Mouse (Mus musculus): ENCODE measurements at regions not wholly inside any gene's neighbourhood (a gene's known extent, or its start where the extent isn't known, plus 50 kb on each side); places are given as distances from the start of the nearest gene placed in this dataset.

GRCm38 (mm10) chr10:92625781-92626180 lies 96.4 kb downstream of the Nedd1 start:
- no peak for DNase-seq (ENCODE audit: low spot score)

DNA sequence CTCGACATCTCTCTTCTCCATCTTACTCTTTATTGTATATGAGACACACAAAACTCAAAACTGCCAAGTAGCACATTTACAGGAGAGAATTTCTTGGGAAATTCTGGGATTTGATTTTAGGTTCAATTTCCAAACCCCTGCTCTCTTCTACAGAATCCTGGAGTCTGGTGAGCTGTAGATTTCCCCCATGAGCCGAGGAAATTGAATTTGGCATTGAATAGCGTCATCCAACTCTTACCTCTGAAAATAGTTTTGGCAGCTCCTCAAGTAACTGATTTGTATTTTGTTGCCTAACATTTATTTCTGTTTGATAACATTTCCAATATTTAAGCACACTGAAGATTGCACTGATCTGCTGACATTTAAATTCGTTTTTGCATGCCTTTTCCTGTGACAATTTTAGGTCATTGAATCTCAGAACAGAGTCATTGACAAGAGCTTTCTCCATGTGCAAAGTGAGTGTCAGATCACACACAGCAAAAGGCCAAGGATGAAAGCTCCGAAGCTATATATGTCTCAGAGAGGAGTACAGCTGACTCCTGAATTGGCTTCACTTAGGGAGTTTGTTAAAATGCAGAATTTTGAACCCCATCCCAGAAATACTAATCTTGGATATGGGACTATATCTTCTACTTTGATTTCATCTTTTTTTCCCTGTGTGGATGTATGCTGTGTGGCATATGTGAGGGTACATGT lies 106.4 kb downstream of the Nedd1 start:
- DNase-seq (ENCODE audit: low spot score): no peak

- no peak for DNase-seq (ENCODE audit: low spot score)
Observed at GRCm38 (mm10) chr10:92614341-92614740, 107.9 kb downstream of the Nedd1 start.

GRCm38 (mm10) chr10:92611060-92611459 lies 111.2 kb downstream of the Nedd1 start:
- no peak for DNase-seq (ENCODE audit: low spot score)

DNA sequence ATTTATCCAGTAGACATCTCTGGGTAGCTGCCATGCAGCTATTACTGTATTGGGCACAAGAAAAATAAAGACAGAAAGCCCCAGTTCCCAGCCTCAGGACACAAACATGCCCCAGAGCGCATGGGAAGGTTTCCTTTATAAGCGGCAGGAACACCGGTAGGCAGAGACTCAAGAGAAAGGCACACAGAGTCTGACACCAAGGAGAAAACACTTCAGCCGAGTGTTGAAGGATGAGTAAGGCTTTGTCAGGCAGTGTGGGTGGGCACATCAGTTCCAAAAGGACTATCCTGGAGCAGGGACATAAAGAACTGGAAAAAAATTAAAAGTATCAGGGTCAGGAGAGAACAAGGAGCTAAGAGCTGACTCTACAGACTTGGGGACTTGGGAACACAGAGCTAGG lies 115.5 kb downstream of the Nedd1 start:
- DNase-seq (ENCODE audit: low spot score): no peak

DNA sequence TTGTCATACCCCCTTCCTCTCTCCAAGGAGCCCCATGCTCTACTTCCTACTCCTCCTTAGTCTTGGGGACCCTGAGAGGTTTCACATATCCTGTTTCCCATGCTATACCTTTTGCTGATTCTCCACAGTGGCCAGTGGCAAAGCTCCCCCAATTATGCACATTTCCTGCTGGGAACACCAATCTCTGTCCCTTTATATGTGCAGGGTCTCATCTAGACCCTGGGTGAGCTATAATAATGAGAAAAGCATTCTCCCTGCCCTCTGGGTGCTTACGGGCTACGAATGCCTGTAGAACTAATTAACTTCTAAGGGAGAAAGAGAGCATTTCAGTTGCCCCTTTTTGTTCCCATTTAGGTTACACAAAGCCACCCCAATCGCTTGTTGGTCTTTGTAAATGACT lies 116.6 kb downstream of the Nedd1 start:
- no peak for DNase-seq (ENCODE audit: low spot score)

DNA sequence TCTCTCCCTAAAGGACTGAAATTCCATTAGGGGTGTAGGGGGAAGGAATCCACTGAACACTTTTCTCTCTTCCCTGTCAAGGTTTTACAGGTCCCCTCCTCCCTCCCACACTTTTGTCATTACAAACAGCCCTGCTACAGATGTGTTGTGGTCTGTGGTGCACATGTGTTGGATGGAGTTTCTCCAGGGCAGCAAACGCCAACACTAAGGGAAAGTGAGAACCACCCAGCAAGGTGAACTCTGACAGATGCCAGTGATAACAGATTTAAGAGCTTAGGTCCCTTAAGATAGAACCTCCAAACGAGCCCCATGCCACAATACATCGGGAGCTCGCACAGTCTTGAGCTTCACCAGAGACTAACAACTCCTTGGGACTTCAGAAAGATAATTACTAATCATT lies 122.1 kb downstream of the Nedd1 start:
- DNase-seq (ENCODE audit: low spot score): no peak

GRCm38 (mm10) chr10:92595496-92596355 lies 126.5 kb downstream of the Nedd1 start:
- DNase-seq (ENCODE audit: low spot score): no peak

- DNase-seq (ENCODE audit: low spot score): no peak
Observed at GRCm38 (mm10) chr10:92593947-92594460, 128.2 kb downstream of the Nedd1 start.

GRCm38 (mm10) chr10:92578872-92579271 lies 143.3 kb downstream of the Nedd1 start:
- no peak for DNase-seq (ENCODE audit: low spot score)

DNA sequence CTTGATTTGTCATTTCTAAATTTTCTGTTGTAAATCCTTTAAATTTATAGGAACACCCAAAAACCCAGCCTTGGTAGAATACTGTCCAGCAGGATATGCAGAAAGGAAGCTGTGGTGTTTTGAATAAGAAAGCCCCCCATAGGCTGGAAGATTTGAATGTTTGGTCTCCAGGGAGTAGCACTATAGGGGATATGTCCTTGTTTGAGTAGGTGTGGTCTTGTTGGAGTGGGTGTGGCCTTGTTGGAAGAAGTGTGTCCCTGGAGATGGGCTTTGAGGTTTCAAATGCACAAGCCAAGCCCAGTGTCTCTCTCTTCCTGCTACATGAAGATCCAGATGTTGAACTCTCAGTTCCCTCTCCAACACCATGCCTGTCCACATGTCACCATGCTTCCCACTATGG lies 151.7 kb downstream of the Nedd1 start:
- DNase-seq (ENCODE audit: low spot score): no peak

GRCm38 (mm10) chr10:92557463-92557862 lies 164.8 kb downstream of the Nedd1 start:
- no peak for DNase-seq (ENCODE audit: low spot score)

DNA sequence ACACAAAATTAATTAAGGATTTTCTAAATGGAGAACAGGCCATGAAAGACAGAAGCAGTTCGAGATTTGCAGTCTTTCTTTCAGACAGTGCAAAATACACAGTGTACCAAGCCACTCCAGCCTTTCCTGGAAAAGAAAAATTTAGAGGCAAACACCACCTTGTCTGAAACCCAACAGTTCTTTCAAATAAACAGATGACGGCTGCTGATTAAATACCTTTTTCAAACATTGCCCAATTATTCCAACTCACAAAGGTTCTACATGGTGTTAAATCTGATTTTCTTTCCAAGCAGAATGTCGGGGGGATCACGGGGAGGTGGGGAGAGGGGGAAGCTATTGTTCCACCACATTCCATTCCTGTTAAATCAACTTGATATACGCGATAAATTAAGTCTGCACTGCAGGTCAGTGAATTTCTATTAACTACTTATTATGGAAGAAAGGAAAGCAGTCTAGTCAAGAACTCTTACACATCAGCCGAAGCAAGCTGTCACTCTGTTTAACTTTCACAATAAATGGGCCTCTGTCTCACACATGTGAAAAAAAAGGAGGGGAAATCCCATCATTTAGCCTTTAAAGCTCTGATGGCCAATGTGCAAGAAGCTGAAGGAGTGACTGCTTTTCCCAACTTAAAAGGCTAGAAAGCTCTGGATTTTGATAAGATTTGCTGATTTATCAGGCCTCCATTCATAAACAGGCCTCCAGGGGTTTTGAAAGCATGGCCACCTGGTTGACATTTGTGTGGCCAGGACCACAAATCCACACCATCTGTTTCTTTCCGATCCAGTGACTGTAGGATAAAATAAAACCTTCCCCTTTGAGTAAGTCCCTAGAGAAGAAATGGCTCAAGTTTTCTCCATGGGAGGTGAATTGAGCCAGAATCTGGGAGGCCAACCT lies 165.4 kb downstream of the Nedd1 start:
- no peak for DNase-seq (ENCODE audit: low spot score)

- no peak for DNase-seq (ENCODE audit: low spot score)
Observed at GRCm38 (mm10) chr10:92555727-92556525, 166.3 kb downstream of the Nedd1 start.

- no peak for DNase-seq (ENCODE audit: low spot score)
Observed at GRCm38 (mm10) chr10:92553966-92554365, 168.3 kb downstream of the Nedd1 start.

- no peak for DNase-seq (ENCODE audit: low spot score)
Observed at GRCm38 (mm10) chr10:92548875-92549586, 173.2 kb downstream of the Nedd1 start.

- DNase-seq (ENCODE audit: low spot score): no peak
Observed at GRCm38 (mm10) chr10:92538433-92538832, 183.8 kb downstream of the Nedd1 start.

DNA sequence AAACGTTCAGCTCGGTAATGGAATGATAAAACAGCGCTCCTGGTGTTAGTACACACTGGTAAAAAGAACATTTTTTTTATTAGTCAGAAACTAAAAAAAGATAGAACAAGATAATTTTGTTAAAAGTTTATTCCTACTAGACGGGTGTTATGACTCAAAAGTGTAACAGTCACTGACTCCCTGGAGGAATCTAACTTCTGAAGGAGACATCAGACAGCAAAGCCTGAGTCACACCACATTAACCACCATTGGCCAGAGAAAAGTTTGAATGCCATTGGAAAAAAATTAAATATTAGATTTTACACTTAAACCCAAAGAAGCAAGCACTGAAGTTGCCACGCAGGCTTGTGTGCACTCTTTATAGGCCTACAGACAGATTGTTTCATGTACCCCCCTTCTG lies 205.3 kb downstream of the Nedd1 start:
- no peak for DNase-seq (ENCODE audit: low spot score)

- no peak for DNase-seq (ENCODE audit: low spot score)
Observed at GRCm38 (mm10) chr10:92511769-92512168, 210.5 kb downstream of the Nedd1 start.

DNA sequence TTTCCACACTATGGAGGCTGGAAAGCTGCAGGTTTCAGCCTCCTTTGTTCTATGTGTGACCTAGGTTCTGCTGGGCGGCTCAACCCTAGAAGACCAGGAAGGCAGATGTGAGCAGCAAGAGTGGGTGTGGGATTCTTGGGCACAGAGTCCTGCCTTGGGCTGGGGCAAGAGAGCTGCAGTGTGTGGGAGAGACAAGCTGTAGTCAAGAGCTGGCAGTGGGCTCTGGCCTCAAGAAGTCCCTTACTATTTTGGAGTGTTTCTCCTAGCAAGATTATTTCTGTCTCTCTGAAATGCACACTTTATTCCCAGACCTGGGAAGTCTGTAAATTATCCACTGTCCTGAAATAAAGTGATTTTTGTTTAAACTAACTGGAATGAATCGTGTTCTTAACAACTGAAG lies 211.5 kb downstream of the Nedd1 start:
- no peak for DNase-seq (ENCODE audit: low spot score)

- no peak for DNase-seq (ENCODE audit: low spot score)
Observed at GRCm38 (mm10) chr10:92504271-92504670, 217.9 kb downstream of the Nedd1 start.
